Mouse (Mus musculus) hindbrain, embryonic 12.5 days (tissue): Measurements from ENCODE around the gene Tex30. TPM values are rescaled to one million over a fixed set of nuclear protein-coding genes. Genes with fewer than 3 reads are reported as not detected.

ENCODE experiments used
- ATAC-seq: fragments of 200-750 bp; cut with Nextera tagmentation; 2 replicates; pipeline ENCODE4 v1.8.0; 2017; ENCODE audit warnings: moderate TSS enrichment; ENCODE audit not compliant: low FRiP score
- H3K27ac ChIP-seq: fragments of 300-500 bp; sonication (generic); 2 replicates; pipeline ENCODE4 v1.5.1; 2016; ENCODE audit warnings: mild to moderate bottlenecking
- H3K27me3 ChIP-seq: fragments of 300-500 bp; sonication (generic); 2 replicates; pipeline ENCODE4 v1.6.1; 2016; ENCODE audit warnings: mild to moderate bottlenecking
- H3K36me3 ChIP-seq: fragments of 300-500 bp; sonication (generic); 2 replicates; pipeline ENCODE4 v1.6.1; 2016; ENCODE audit warnings: mild to moderate bottlenecking
- H3K4me1 ChIP-seq: fragments of 300-500 bp; sonication (generic); 2 replicates; pipeline ENCODE4 v1.6.1; 2016
- H3K4me2 ChIP-seq: fragments of 300-500 bp; sonication (generic); replicated peaks from 2 replicates; pipeline ENCODE4 v1.6.1; 2016; ENCODE audit warnings: mild to moderate bottlenecking
- H3K4me3 ChIP-seq: fragments of 300-500 bp; sonication (generic); 2 replicates; pipeline ENCODE4 v1.5.1; 2016; ENCODE audit warnings: mild to moderate bottlenecking
- H3K9ac ChIP-seq: fragments of 300-500 bp; sonication (generic); 2 replicates; pipeline ENCODE4 v1.6.1; 2016; ENCODE audit warnings: mild to moderate bottlenecking, moderate library complexity
- H3K9me3 ChIP-seq: fragments of 300-500 bp; sonication (generic); replicated peaks from 2 replicates; pipeline ENCODE4 v1.6.1; 2016; ENCODE audit warnings: mild to moderate bottlenecking
- WGBS: fragments of 180-500 bp; shearing (Covaris S2); methylation state at CpG from one replicate; pipeline ENCODE4 v1.1.7; 2016; 5-methylcytosine and 5-hydroxymethylcytosine counted together
- polyA plus RNA-seq: library from polyadenylated mRNA; unstranded; fragments of >200 nt; fragmentation: Nextera tagmentation; extraction: Ambion mirVana; gene quantifications from 2 replicates; pipeline ENCODE4 v1.2.1, GENCODE M21; 2016

The Tex30 gene
- polyA plus RNA-seq, result 62.8 and 66.0 TPM in 2 replicates

- Histone ChIP-seq H3K4me3 (peak within 1 kb of the TSS; percentile 71), H3K27me3 (no peaks in the 10 kb centered on the region), H3K9me3 (no peaks in the 10 kb centered on the region), H3K4me1 (peaks cover 9% of the 10 kb centered on the region), H3K36me3 (peaks cover 17% of the 10 kb centered on the region), H3K4me2 (peak within 1 kb of the TSS; percentile 71), H3K27ac (peak within 1 kb of the TSS; percentile 85), H3K9ac (peak within 1 kb of the TSS; percentile 73)
- under 1% methylated on average over 55 of the region's 55 CpGs for WGBS
- ATAC-seq, result peak; percentile 99
Measured at GRCm38 (mm10) chr1:44102259-44102717, at the start of gene Tex30. TSS of gene Tex30 (minus strand) at chr1:44102441.

GRCm38 (mm10) chr1:44148706-44149105 lies 46.5 kb upstream of the Tex30 start:
- H3K9me3 ChIP-seq, result 0 out of 2 replicates have a peak, but pooled peaks cover 4% of the 10 kb centered on the region
- 0 out of 2 replicates have a peak, but pooled peaks have one; percentile 11 for ATAC-seq
- H3K27ac ChIP-seq, result peak overlapping the region; percentile 97
- no peaks in the 10 kb centered on the region for H3K27me3 ChIP-seq
- H3K4me2 ChIP-seq, result peak overlapping the region; percentile 59
- H3K36me3 ChIP-seq, result peaks cover 4% of the 10 kb centered on the region; the same call in 1 of the 2 replicates
- WGBS, result 38% methylated on average over 6 of the region's 6 CpGs
- H3K9ac ChIP-seq, result peak overlapping the region; percentile 84
- H3K4me1 ChIP-seq, result peaks cover 3% of the 10 kb centered on the region; the same call in 1 of the 2 replicates
- H3K4me3 ChIP-seq, result peak overlapping the region; percentile 63

GRCm38 (mm10) chr1:44147563-44148381 lies 45.5 kb upstream of the Tex30 start, which contains the start of gene Ercc5:
TSS of gene Ercc5 (plus strand) at chr1:44147744.
- peaks cover 12% of the 10 kb centered on the region for H3K36me3 ChIP-seq
- peak within 1 kb of the TSS; percentile 84 for H3K9ac ChIP-seq
- ATAC-seq, result peak; percentile 97
- under 1% methylated on average over 66 of the region's 66 CpGs for WGBS
- H3K27ac ChIP-seq, result peak within 1 kb of the TSS; percentile 97
- 0 out of 2 replicates have a peak, but pooled peaks cover 3% of the 10 kb centered on the region for H3K9me3 ChIP-seq
- H3K4me1 ChIP-seq, result peaks cover 3% of the 10 kb centered on the region; the same call in 1 of the 2 replicates
- H3K4me3 ChIP-seq, result peak within 1 kb of the TSS; percentile 63
- H3K27me3 ChIP-seq, result no peaks in the 10 kb centered on the region
- peak within 1 kb of the TSS; percentile 59 for H3K4me2 ChIP-seq

GRCm38 (mm10) chr1:44142747-44143146 lies 40.5 kb upstream of the Tex30 start:
- WGBS, result 92% methylated on average over 5 of the region's 5 CpGs
- no peak overlapping the region for H3K27ac ChIP-seq
- no peak overlapping the region for H3K9ac ChIP-seq
- H3K4me1 ChIP-seq, result peaks cover 3% of the 10 kb centered on the region; the same call in 1 of the 2 replicates
- no peaks in the 10 kb centered on the region for H3K27me3 ChIP-seq
- peaks cover 42% of the 10 kb centered on the region for H3K36me3 ChIP-seq
- no peak overlapping the region for H3K4me3 ChIP-seq
- ATAC-seq, result no peak
- H3K4me2 ChIP-seq, result no peak overlapping the region
- H3K9me3 ChIP-seq, result no peaks in the 10 kb centered on the region

GRCm38 (mm10) chr1:44140232-44140631 lies 38.0 kb upstream of the Tex30 start:
- 93% methylated on average over 4 of the region's 4 CpGs for WGBS
- H3K36me3 ChIP-seq, result peaks cover 51% of the 10 kb centered on the region

GRCm38 (mm10) chr1:44129929-44130581 lies 27.8 kb upstream of the Tex30 start:
- no peaks in the 10 kb centered on the region for H3K27me3 ChIP-seq
- H3K4me2 ChIP-seq, result no peak overlapping the region
- no peak for ATAC-seq
- no peaks in the 10 kb centered on the region for H3K4me1 ChIP-seq
- no peaks in the 10 kb centered on the region for H3K9me3 ChIP-seq
- no peak overlapping the region for H3K27ac ChIP-seq
- H3K36me3 ChIP-seq, result peaks cover 32% of the 10 kb centered on the region
- H3K4me3 ChIP-seq, result no peak overlapping the region
- H3K9ac ChIP-seq, result no peak overlapping the region
- 87% methylated on average over 4 of the region's 4 CpGs for WGBS

More at GRCm38 (mm10) chr1:44140232-44140631, 38.0 kb upstream of the Tex30 start:
- no peaks in the 10 kb centered on the region for H3K9me3 ChIP-seq
- H3K9ac ChIP-seq, result no peak overlapping the region
- no peak overlapping the region for H3K4me3 ChIP-seq
- H3K4me1 ChIP-seq, result no peaks in the 10 kb centered on the region
- H3K27me3 ChIP-seq, result no peaks in the 10 kb centered on the region
- no peak overlapping the region for H3K4me2 ChIP-seq
- no peak overlapping the region for H3K27ac ChIP-seq
- no peak for ATAC-seq

GRCm38 (mm10) chr1:44125590-44125989 lies 23.3 kb upstream of the Tex30 start:
- ATAC-seq, result no peak
- WGBS, result 95% methylated on average over 4 of the region's 4 CpGs

GRCm38 (mm10) chr1:44122256-44122655 lies 20.0 kb upstream of the Tex30 start:
- Histone ChIP-seq H3K27me3 (no peaks in the 10 kb centered on the region), H3K4me1 (peaks cover 19% of the 10 kb centered on the region), H3K27ac (no peak overlapping the region), H3K9me3 (no peaks in the 10 kb centered on the region), H3K36me3 (peaks cover 10% of the 10 kb centered on the region; the same call in 1 of the 2 replicates), H3K4me2 (no peak overlapping the region), H3K4me3 (no peak overlapping the region), H3K9ac (no peak overlapping the region)
- WGBS, result 83% methylated on average over 3 of the region's 3 CpGs
- ATAC-seq, result no peak

More at GRCm38 (mm10) chr1:44125590-44125989, 23.3 kb upstream of the Tex30 start:
- H3K36me3 ChIP-seq, result peaks cover 15% of the 10 kb centered on the region
- no peak overlapping the region for H3K27ac ChIP-seq
- H3K4me2 ChIP-seq, result no peak overlapping the region
- H3K9me3 ChIP-seq, result no peaks in the 10 kb centered on the region
- peaks cover 8% of the 10 kb centered on the region for H3K4me1 ChIP-seq
- no peak overlapping the region for H3K4me3 ChIP-seq
- no peaks in the 10 kb centered on the region for H3K27me3 ChIP-seq
- no peak overlapping the region for H3K9ac ChIP-seq

- Histone ChIP-seq H3K27me3 (no peaks in the 10 kb centered on the region), H3K27ac (peak overlapping the region; percentile 96), H3K4me1 (peaks cover 19% of the 10 kb centered on the region), H3K9me3 (no peaks in the 10 kb centered on the region), H3K4me2 (peak overlapping the region; percentile 63), H3K36me3 (peaks cover 7% of the 10 kb centered on the region), H3K9ac (peak overlapping the region; percentile 84), H3K4me3 (peak overlapping the region; percentile 44)
- WGBS, result 3% methylated on average over 6 of the region's 6 CpGs
- peak; percentile 35 for ATAC-seq
Measured at GRCm38 (mm10) chr1:44120074-44120406, 17.8 kb upstream of the Tex30 start.

- H3K9ac ChIP-seq, result peak overlapping the region; percentile 84
- no peaks in the 10 kb centered on the region for H3K27me3 ChIP-seq
- H3K9me3 ChIP-seq, result no peaks in the 10 kb centered on the region
- H3K36me3 ChIP-seq, result peaks cover 12% of the 10 kb centered on the region
- under 1% methylated on average over 39 of the region's 43 CpGs for WGBS
- peak overlapping the region; percentile 44 for H3K4me3 ChIP-seq
- peaks cover 19% of the 10 kb centered on the region for H3K4me1 ChIP-seq
- H3K4me2 ChIP-seq, result peak overlapping the region; percentile 63
- ATAC-seq, result peak; percentile 91
- peak overlapping the region; percentile 96 for H3K27ac ChIP-seq
Measured at GRCm38 (mm10) chr1:44119201-44120073, 17.2 kb upstream of the Tex30 start.

- WGBS, result under 1% methylated on average over 39 of the region's 39 CpGs
- Histone ChIP-seq H3K9ac (peak within 1 kb of the TSS; percentile 84), H3K4me3 (peak within 1 kb of the TSS; percentile 44)
Measured at GRCm38 (mm10) chr1:44118239-44119054, 16.2 kb upstream of the Tex30 start, which contains the start of the genes Kdelc1 and Bivm. TSS of gene Kdelc1 (minus strand) at chr1:44118808. TSS of gene Bivm (plus strand) at chr1:44118957.

More at GRCm38 (mm10) chr1:44118239-44119054, 16.2 kb upstream of the Tex30 start, which contains the start of the genes Kdelc1 and Bivm:
- H3K27ac ChIP-seq, result peak within 1 kb of the TSS; percentile 96
- ATAC-seq, result peak; percentile 97
- H3K27me3 ChIP-seq, result no peaks in the 10 kb centered on the region
- peaks cover 19% of the 10 kb centered on the region for H3K4me1 ChIP-seq
- H3K4me2 ChIP-seq, result peak within 1 kb of the TSS; percentile 63
- no peaks in the 10 kb centered on the region for H3K9me3 ChIP-seq
- peaks cover 18% of the 10 kb centered on the region for H3K36me3 ChIP-seq
